Mouse (Mus musculus) kidney, embryonic 15.5 days (tissue): ENCODE data around the gene Syt11. TPM values are rescaled to one million over a fixed set of nuclear protein-coding genes. Genes with fewer than 3 reads are reported as not detected.

Experiments
- polyA plus RNA-seq: library from polyadenylated mRNA; unstranded; fragments of >200 nt; fragmentation: Nextera tagmentation; extraction: Ambion mirVana; gene quantifications from 2 replicates; pipeline ENCODE4 v1.2.1, GENCODE M21; 2015

The Syt11 gene
- polyA plus RNA-seq, 1 experiment from 2014 or later = 16.2 TPM

Other genes with a start within 250 kb of the Syt11 start
- 20.9 and 22.0 TPM in 2 replicates for gene Mex3a, start 242.8 kb downstream of the Syt11 start, polyA plus RNA-seq
- gene Rab25, start 226.9 kb downstream of the Syt11 start, polyA plus RNA-seq = 15.1 and 17.4 TPM in 2 replicates
- gene Lamtor2, start 222.1 kb downstream of the Syt11 start, polyA plus RNA-seq = 167 and 173 TPM in 2 replicates
- gene Ubqln4, start 221.4 kb downstream of the Syt11 start, polyA plus RNA-seq = 54.0 and 57.9 TPM in 2 replicates
- gene Ssr2, start 199.3 kb downstream of the Syt11 start, polyA plus RNA-seq = 300 and 318 TPM in 2 replicates
- 99.8 and 104 TPM in 2 replicates for gene Arhgef2, start 169.2 kb downstream of the Syt11 start, polyA plus RNA-seq
- gene Rxfp4, start 122.0 kb downstream of the Syt11 start, polyA plus RNA-seq = not detected in 2 replicates
- gene Khdc4, start 89.4 kb downstream of the Syt11 start, polyA plus RNA-seq = 95.1 and 102 TPM in 2 replicates
- gene Rit1, start 58.3 kb downstream of the Syt11 start, polyA plus RNA-seq = 46.7 and 50.4 TPM in 2 replicates
- 11.6 and 11.7 TPM in 2 replicates for gene Gon4l, start 60.1 kb upstream of the Syt11 start, polyA plus RNA-seq
- gene Msto1, start 138.8 kb upstream of the Syt11 start, polyA plus RNA-seq = 51.5 and 59.1 TPM in 2 replicates
- 19.4 and 22.3 TPM in 2 replicates for gene Ash1l, start 175.5 kb upstream of the Syt11 start, polyA plus RNA-seq
- 160 and 164 TPM in 2 replicates for gene Dap3, start 176.0 kb upstream of the Syt11 start, polyA plus RNA-seq